Mouse (Mus musculus): ENCODE results near the gene Vps8.

Vps8 gene

DNA sequence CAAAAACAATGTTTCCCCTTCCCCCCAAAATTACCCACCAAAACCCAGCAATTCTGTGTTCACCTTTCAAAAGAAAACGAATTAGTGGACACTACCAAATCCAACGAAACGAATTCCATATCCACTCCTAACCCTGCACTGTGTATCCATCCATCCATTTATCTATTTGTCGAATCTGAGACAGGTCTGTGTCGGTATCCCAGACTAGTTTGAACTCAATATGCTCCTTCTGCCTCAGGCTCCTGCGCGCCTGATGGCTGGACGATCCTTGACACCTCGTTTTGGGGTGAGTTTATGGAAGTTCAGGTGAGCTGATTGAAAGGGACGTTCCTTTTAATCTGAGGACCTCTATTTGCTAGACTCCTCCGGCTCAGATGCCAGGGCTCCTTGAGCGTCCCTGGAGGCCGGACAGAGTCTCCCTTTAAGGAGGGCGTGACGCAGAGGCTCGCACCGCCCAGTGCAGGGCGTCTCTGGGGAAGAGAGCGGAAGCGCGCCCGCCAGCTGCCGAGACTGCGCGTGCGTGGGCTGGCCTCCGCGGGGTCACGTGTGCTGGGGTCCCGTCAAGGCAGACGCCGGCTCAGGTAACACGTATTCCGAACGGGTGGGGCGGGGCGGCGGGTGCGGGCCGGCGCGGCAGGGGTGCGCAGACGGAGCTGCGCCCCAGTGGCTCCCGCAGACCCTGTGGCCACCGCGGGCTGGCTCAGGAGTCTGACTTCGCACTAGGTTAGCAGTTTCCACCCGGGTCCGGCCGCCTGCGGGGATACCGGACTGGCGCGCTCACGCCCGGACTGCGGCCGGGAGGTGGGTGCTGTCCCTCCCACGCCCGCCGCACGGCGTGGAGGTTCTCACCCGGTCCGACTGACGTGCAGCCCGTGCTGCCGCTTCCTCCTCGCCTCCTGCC, at the start of gene Vps8:
TSS of gene Vps8 (plus strand) at position 474 of the 901 bp plus-strand sequence.
- peak; percentile 85 for DNase-seq (ENCODE audit: low spot score)

- DNase-seq (ENCODE audit: low spot score), result no peak
These were observed 49.5 kb upstream of the Vps8 start for GRCm38 (mm10) chr16:21373316-21373960.

DNA sequence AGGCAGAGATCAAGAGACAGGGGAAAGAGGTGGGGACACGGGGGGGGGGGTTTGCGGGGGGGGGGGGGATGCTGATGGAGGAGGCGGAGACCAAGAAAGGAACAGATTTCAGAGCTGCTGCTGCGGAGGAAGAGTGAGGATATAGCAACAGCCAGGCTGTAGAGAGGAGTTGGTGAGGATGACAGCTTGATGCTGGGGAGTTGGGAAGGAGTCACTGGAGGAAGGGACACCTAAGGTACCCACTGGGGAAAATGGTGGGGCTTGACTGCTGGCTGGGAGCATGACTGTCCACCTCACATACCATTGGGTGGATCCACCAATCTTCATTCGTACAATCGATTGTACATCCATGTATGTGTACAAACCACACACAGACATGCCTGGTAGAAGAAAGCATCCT, 48.9 kb upstream of the Vps8 start:
- no peak for DNase-seq (ENCODE audit: low spot score)

- DNase-seq (ENCODE audit: low spot score), result no peak
These were observed 47.8 kb upstream of the Vps8 start for GRCm38 (mm10) chr16:21375147-21375546.

- DNase-seq (ENCODE audit: low spot score), result no peak
These were observed 46.6 kb upstream of the Vps8 start for GRCm38 (mm10) chr16:21376316-21376715.

GRCm38 (mm10) chr16:21376949-21377604, 45.8 kb upstream of the Vps8 start:
- DNase-seq (ENCODE audit: low spot score), result no peak

DNA sequence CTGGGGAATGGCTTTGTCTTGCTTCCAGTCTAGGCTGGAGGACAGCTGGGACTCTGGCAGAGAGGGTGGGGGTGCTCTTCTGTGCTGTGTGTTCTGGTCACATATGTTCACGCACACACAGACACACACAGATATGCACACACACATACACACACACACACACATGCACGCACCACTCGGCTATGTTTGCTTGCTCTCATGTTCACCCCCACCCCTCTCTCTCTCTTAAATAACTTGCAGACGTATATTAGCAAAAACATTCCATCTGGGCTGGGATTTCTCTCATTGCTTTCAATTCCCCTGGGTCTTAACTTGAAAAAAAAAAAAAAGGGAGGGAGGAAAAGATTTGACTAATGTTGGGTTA, 45.3 kb upstream of the Vps8 start:
- no peak for DNase-seq (ENCODE audit: low spot score)

GRCm38 (mm10) chr16:21381469-21381868, 41.4 kb upstream of the Vps8 start:
- no peak for DNase-seq (ENCODE audit: low spot score)

DNA sequence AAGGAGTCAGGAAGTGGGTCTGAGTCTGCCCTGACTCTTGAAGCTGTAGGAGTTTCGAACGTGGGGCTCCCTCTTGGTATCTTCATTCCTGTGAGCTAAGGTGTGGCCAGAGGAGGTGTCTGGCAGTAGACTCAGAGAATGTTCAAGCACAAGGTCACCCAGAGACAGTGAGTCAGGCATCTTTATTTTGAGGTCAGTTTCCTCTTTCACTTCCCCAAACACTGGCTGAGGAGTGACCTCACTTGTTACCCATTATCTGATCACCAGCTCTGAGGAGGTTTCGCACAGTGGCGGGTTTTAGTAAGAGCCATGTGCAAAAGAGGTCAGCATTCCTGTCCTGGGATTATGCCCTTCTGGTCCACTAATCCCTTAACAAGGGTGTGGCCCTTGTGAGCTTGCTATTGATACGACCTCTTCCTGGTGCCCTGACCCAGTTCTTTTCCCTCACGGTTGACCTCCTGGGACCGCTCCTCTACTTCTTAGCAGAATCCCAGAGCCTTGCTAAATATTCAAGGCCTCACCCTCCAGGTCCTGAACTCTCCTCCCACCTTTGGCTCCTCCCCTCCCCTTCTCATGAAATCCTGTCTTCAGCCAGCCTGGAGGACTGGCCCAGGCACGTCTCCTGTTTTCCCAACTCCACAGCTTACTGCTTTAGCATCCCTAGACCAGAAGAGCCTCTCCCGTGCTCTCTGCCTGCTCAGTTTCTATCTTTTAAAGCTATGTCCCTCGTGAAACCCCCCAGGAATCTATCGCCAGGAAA, 40.6 kb upstream of the Vps8 start:
- DNase-seq (ENCODE audit: low spot score), result no peak

GRCm38 (mm10) chr16:21385926-21386881, 36.7 kb upstream of the Vps8 start:
- no peak for DNase-seq (ENCODE audit: low spot score)

GRCm38 (mm10) chr16:21389316-21389715, 33.6 kb upstream of the Vps8 start:
- no peak for DNase-seq (ENCODE audit: low spot score)

DNA sequence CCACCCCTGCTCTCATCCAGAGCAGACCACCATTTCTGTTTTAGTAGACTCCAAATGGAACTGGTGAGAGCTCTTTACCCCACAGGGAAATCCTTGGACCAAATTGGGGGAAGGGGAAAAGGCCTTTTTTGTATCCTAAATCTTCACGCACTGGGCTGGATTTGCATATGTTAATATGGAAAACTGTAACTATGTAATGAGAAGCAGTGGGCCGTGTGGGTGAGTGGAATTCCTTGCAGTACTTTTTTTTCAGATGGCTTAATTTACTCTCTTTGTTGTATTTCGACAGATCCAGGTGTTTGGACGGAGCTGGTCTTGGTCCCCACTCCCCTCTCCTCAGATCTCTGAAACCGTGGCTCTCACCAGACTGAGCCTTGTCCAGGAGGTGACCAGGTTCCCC, 32.2 kb upstream of the Vps8 start:
- no peak for DNase-seq (ENCODE audit: low spot score)

DNA sequence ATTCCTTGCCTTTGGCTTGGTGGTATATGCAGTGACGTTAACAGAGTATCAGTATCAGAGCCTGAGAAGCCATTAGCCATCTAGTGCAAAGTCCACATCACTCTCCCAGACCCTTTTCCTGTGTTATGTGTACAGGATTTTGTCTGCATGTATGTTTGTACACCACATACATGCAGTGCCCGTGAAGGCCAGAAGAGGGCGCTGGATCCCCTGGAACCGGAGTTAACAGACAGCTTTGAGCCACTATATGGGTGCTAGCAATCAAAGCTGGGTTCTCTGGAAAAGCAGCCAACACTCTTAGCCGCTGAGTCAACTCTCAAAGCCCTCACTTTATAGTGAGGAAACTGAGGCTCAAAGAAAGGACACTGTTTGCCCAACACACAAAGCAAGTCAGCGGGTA, 30.8 kb upstream of the Vps8 start:
- DNase-seq (ENCODE audit: low spot score), result no peak

DNA sequence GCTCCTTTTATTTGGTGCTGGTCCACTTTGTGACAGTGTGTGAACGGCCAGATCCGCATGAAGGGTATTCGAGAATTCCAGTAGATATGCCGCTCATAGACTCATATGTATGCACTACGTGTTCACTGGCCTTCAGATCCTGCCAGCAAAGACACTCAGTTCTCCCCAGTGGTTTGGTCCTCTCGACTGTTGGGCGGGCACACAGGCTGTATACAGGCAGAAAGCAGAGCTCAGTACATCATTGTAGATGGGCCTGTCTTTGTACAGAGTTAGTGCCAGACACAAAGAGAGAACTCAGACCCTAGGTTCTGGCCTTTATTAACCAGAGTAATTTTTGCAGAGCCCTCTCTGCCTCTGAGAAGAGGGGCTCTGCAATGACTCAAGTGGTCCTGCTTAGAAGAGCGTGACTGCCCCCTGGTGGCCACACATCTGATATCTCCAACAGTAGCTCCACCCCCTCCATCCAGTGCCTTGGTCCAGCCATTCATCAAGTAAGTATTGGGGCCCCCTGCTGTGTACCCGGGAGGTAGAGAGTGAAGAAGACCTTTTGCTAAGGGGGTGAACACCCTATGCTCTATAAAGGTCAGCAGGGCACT, 30.3 kb upstream of the Vps8 start:
- DNase-seq (ENCODE audit: low spot score), result peak; percentile 85

- DNase-seq (ENCODE audit: low spot score), result no peak
These were observed 27.4 kb upstream of the Vps8 start for GRCm38 (mm10) chr16:21395546-21395945.

DNA sequence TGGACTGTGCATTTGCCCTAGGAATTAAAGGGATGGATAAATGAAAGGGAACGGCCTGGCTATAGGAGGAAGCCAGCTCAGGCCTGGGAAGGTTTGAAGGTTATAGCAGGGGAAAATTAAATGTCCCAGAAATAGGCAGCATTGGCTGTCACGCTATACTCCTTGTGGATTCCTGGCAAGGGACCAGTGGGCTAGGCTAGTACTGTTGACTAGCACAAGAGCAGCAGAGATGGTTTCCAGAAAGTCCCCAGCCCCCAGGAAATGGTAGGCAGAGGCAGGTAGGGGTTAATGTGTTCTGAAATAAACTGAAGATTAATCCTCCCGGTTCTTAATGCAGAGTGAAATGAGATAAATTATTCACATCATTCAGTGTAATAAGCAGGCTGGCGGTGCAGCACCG, 25.2 kb upstream of the Vps8 start:
- no peak for DNase-seq (ENCODE audit: low spot score)

GRCm38 (mm10) chr16:21398345-21399051, 24.4 kb upstream of the Vps8 start:
- DNase-seq (ENCODE audit: low spot score), result no peak

- no peak for DNase-seq (ENCODE audit: low spot score)
These were observed 23.0 kb upstream of the Vps8 start for GRCm38 (mm10) chr16:21399942-21400341.

- no peak for DNase-seq (ENCODE audit: low spot score)
These were observed 20.9 kb upstream of the Vps8 start for GRCm38 (mm10) chr16:21402068-21402467.

DNA sequence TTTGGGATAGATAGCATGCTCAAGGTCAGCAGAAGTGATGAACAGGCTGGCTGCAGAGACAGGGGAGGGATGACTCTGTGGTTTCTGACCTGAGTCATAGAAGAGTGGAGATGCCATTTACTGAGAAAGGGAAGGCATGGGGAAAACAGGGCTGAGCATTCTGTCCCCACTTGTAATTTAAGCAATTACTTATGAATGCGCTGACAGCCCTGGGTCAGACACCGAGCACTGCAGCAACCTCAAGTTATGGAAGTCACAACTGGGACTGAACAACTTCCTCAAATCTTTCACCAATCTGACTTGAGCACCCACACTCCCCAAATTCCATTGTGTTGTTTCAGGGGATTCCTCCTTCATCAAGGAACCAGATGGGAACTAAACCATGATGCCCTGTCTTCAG, 19.5 kb upstream of the Vps8 start:
- no peak for DNase-seq (ENCODE audit: low spot score)
